Mouse (Mus musculus) liver, embryonic 16.5 days (tissue): ENCODE measurements around the gene Cd52. TPM values are rescaled to one million over a fixed set of nuclear protein-coding genes. Genes with fewer than 3 reads are reported as not detected.

ENCODE experiments used
- ATAC-seq: fragments of 200-750 bp; cut with Nextera tagmentation; 2 replicates; pipeline ENCODE4 v1.8.0; 2017; ENCODE audit warnings: low read depth, mild to moderate bottlenecking, moderate number of reproducible peaks, moderate library complexity
- H3K27ac ChIP-seq: fragments of 300-500 bp; sonication (generic); 2 replicates; pipeline ENCODE4 v1.5.1; 2014; ENCODE audit warnings: mild to moderate bottlenecking, low read length
- H3K27me3 ChIP-seq: fragments of 300-500 bp; sonication (generic); 2 replicates; pipeline ENCODE4 v1.6.1; 2014; ENCODE audit warnings: low read depth, low read length, mixed read lengths; ENCODE audit not compliant: control insufficient read depth, insufficient read depth
- H3K36me3 ChIP-seq: fragments of 300-500 bp; sonication (generic); 2 replicates; pipeline ENCODE4 v1.6.1; 2014; ENCODE audit warnings: mild to moderate bottlenecking; ENCODE audit not compliant: control insufficient read depth, insufficient read depth
- H3K4me1 ChIP-seq: fragments of 300-500 bp; sonication (generic); 2 replicates; pipeline ENCODE4 v1.6.1; 2014; ENCODE audit warnings: low read depth, low read length, mixed read lengths; ENCODE audit not compliant: control insufficient read depth
- H3K4me2 ChIP-seq: fragments of 300-500 bp; sonication (generic); 2 replicates; pipeline ENCODE4 v1.6.1; 2014; ENCODE audit warnings: low read depth, low read length, mixed read lengths
- H3K4me3 ChIP-seq: fragments of 300-500 bp; sonication (generic); 2 replicates; pipeline ENCODE4 v1.5.1; 2014; ENCODE audit warnings: low read depth, mild to moderate bottlenecking, low read length
- H3K9ac ChIP-seq: fragments of 300-500 bp; sonication (generic); 2 replicates; pipeline ENCODE4 v1.6.1; 2014; ENCODE audit warnings: low read depth, low read length
- H3K9me3 ChIP-seq: fragments of 300-500 bp; sonication (generic); replicated peaks from 2 replicates; pipeline ENCODE4 v1.6.1; 2016; ENCODE audit warnings: low read length; ENCODE audit not compliant: control insufficient read depth
- WGBS: fragments of 180-500 bp; shearing (Covaris S2); extraction: QIAGEN DNeasy Blood & Tissue Kit; methylation state at CpG from one replicate; pipeline ENCODE4 v1.1.7; 2014; ENCODE audit not compliant: insufficient replicate concordance; 5-methylcytosine and 5-hydroxymethylcytosine counted together
- polyA plus RNA-seq: library from polyadenylated mRNA; unstranded; fragments of >200 nt; fragmentation: Nextera tagmentation; extraction: Ambion mirVana; gene quantifications from 2 replicates; pipeline ENCODE4 v1.2.1, GENCODE M21; 2015

Gene Cd52
- polyA plus RNA-seq, 1 experiment from 2014 or later = 56.8 TPM

- Histone ChIP-seq H3K4me2 (no peak overlapping the region), H3K9me3 (no peaks in the 10 kb centered on the region), H3K27me3 (peaks cover 9% of the 10 kb centered on the region), H3K4me1 (no peaks in the 10 kb centered on the region), H3K4me3 (no peak overlapping the region), H3K36me3 (no peaks in the 10 kb centered on the region), H3K9ac (no peak overlapping the region), H3K27ac (no peak overlapping the region)
- ATAC-seq = no peak
- 67% methylated on average over 4 of the region's 4 CpGs for WGBS
Observed at GRCm38 (mm10) chr4:134068793-134069580, 25.9 kb downstream of the Cd52 start.

DNA sequence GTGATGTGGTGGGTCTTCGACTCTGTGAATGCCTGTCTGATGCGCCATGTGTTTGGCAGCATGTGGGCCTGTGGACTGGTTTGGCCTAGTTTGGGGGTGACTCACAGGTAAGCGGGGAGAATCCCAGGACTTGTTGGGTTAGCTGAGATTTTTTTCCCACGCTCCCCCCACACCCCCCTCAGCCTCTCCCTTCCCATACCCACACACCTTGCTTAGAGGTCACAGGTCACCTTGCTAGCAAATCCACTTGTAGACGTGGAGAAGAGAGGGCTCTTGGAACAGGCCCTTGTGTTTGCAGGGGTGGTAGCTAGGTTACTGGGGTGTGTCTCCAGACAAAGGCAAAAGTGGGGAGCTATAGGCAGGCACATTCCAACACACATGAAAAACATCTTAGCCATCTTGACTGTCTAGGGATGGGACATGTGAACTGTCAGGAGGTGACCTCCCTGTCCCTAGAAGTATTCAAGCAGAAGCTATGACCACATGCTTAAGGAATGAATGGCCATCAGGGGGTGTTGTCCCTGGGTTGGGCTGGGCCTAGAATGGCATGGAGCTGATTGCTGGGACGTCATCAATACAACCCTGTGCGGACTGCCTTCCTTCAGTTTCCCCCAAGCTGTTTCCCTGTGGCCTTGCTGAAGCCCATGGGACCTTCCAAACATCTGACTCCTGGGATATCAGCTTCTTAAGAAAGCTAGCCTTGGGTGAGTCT lies 26.9 kb downstream of the Cd52 start:
- no peak for ATAC-seq
- WGBS = 71% methylated on average over 7 of the region's 7 CpGs
- no peak overlapping the region for H3K9ac ChIP-seq
- peaks cover 9% of the 10 kb centered on the region for H3K27me3 ChIP-seq
- no peak overlapping the region for H3K27ac ChIP-seq
- H3K4me1 ChIP-seq = no peaks in the 10 kb centered on the region
- no peaks in the 10 kb centered on the region for H3K9me3 ChIP-seq
- H3K4me2 ChIP-seq = no peak overlapping the region
- no peaks in the 10 kb centered on the region for H3K36me3 ChIP-seq
- no peak overlapping the region for H3K4me3 ChIP-seq

- Histone ChIP-seq H3K9me3 (no peaks in the 10 kb centered on the region), H3K4me1 (peaks cover 2% of the 10 kb centered on the region), H3K9ac (no peak overlapping the region), H3K27me3 (peaks cover 9% of the 10 kb centered on the region), H3K4me3 (no peak overlapping the region), H3K36me3 (no peaks in the 10 kb centered on the region), H3K4me2 (no peak overlapping the region), H3K27ac (no peak overlapping the region)
- WGBS = 75% methylated on average over 8 of the region's 8 CpGs
- ATAC-seq = peak; percentile 75
Observed at GRCm38 (mm10) chr4:134067383-134067782, 27.5 kb downstream of the Cd52 start.

GRCm38 (mm10) chr4:134065431-134066004 lies 29.4 kb downstream of the Cd52 start:
- WGBS = 28% methylated on average over 23 of the region's 23 CpGs
- Histone ChIP-seq H3K36me3 (no peaks in the 10 kb centered on the region), H3K27me3 (peaks cover 9% of the 10 kb centered on the region), H3K4me3 (no peak overlapping the region), H3K9me3 (no peaks in the 10 kb centered on the region), H3K4me1 (peaks cover 9% of the 10 kb centered on the region), H3K9ac (no peak overlapping the region), H3K27ac (no peak overlapping the region), H3K4me2 (no peak overlapping the region)
- no peak for ATAC-seq

GRCm38 (mm10) chr4:134062561-134062960 lies 32.3 kb downstream of the Cd52 start:
- no peak overlapping the region for H3K27ac ChIP-seq
- WGBS = 32% methylated on average over 8 of the region's 8 CpGs
- H3K4me2 ChIP-seq = no peak overlapping the region
- no peak overlapping the region for H3K9ac ChIP-seq
- no peaks in the 10 kb centered on the region for H3K9me3 ChIP-seq
- peaks cover 9% of the 10 kb centered on the region for H3K4me1 ChIP-seq
- H3K36me3 ChIP-seq = no peaks in the 10 kb centered on the region
- no peak for ATAC-seq
- no peak overlapping the region for H3K4me3 ChIP-seq
- H3K27me3 ChIP-seq = peaks cover 9% of the 10 kb centered on the region

GRCm38 (mm10) chr4:134061944-134062446 lies 32.9 kb downstream of the Cd52 start:
- no peaks in the 10 kb centered on the region for H3K36me3 ChIP-seq
- 0 out of 2 replicates have a peak, but pooled peaks have one; percentile 24 for ATAC-seq
- H3K27ac ChIP-seq = no peak overlapping the region
- H3K4me1 ChIP-seq = peaks cover 9% of the 10 kb centered on the region
- H3K9me3 ChIP-seq = no peaks in the 10 kb centered on the region
- H3K4me3 ChIP-seq = no peak overlapping the region
- peaks cover 9% of the 10 kb centered on the region for H3K27me3 ChIP-seq
- no peak overlapping the region for H3K9ac ChIP-seq
- 43% methylated on average over 8 of the region's 8 CpGs for WGBS
- H3K4me2 ChIP-seq = no peak overlapping the region

GRCm38 (mm10) chr4:134061166-134061830 lies 33.6 kb downstream of the Cd52 start:
- H3K9ac ChIP-seq = no peak overlapping the region
- ATAC-seq = no peak
- no peak overlapping the region for H3K4me3 ChIP-seq
- peaks cover 6% of the 10 kb centered on the region for H3K27me3 ChIP-seq
- WGBS = 61% methylated on average over 18 of the region's 18 CpGs
- H3K9me3 ChIP-seq = no peaks in the 10 kb centered on the region
- H3K4me1 ChIP-seq = peaks cover 9% of the 10 kb centered on the region
- H3K4me2 ChIP-seq = no peak overlapping the region
- H3K27ac ChIP-seq = no peak overlapping the region
- no peaks in the 10 kb centered on the region for H3K36me3 ChIP-seq

GRCm38 (mm10) chr4:134060135-134060865 lies 34.6 kb downstream of the Cd52 start, which contains the start of gene Crybg2:
Crybg2 (plus strand) TSS chr4:134060815.
- Histone ChIP-seq H3K9ac (no peak within 1 kb of the TSS), H3K4me2 (0 out of 2 replicates have a peak within 1 kb of the TSS, but pooled peaks have one; percentile 11), H3K9me3 (no peaks in the 10 kb centered on the region), H3K27me3 (no peaks in the 10 kb centered on the region; the same call in 1 of the 2 replicates), H3K4me3 (no peak within 1 kb of the TSS), H3K4me1 (peaks cover 9% of the 10 kb centered on the region), H3K36me3 (no peaks in the 10 kb centered on the region), H3K27ac (no peak within 1 kb of the TSS)
- no peak for ATAC-seq
- 57% methylated on average over 28 of the region's 28 CpGs for WGBS
